In the genomic region with DNA sequence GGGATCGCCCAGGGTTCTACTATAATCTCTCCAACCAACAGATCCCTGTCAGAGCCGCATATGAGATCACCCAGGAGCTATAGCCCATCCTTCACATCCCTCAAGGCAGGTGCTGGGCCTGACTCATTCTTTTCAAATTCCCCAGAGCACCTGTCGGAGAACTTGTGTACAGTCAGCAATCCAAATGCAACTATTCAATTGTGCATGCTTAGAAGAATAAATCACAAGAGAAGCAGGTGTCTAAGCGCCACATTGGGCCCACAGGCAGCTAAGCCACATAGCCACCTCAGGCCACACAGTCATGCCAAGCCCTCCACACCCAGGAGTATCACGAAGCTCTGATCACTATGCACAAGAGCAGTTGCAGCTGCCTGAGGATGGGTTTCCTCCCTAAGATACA, we compare ENCODE assay signal across 14 mouse cellular contexts. TPM values are rescaled to one million over a fixed set of nuclear protein-coding genes. Genes with fewer than 3 reads are reported as not detected.
DNase-seq lines count a peak whose midpoint lies in the region; ATAC-seq lines count a peak whose summit lies in the region.
"Had no signal": no experiment of that assay in that cellular context is flagged by ENCODE, and none has a peak within 500 bp of the region (broad histone marks: within the 10 kb centered on the region; RNA-seq: fewer than 3 reads in every experiment).

No protein-coding gene starts in this region.

- H3K4me2 ChIP-seq in heart, embryonic 16.5 days (ENCODE audit: low read depth, low read length): no peak overlapping the region
- no peak overlapping the region for H3K4me2 ChIP-seq in lung, embryonic 15.5 days
- peak overlapping the region; percentile 22; the same call in 1 of the 2 replicates for H3K4me2 ChIP-seq in embryonic facial prominence, embryonic 13.5 days
- H3K4me2 ChIP-seq in stomach, embryonic 16.5 days (ENCODE audit: low read depth, low read length): no peak overlapping the region
- H3K4me2 ChIP-seq: forebrain, embryonic 12.5 days; hindbrain, embryonic 14.5 days; midbrain, embryonic 11.5 days had no signal

- H3K9ac ChIP-seq in heart, embryonic 16.5 days (ENCODE audit: low read length): no peak overlapping the region
- H3K9ac ChIP-seq in lung, embryonic 15.5 days: no peak overlapping the region
- peak overlapping the region; percentile 40; the same call in 1 of the 2 replicates for H3K9ac ChIP-seq in embryonic facial prominence, embryonic 13.5 days
- H3K9ac ChIP-seq in stomach, embryonic 16.5 days (ENCODE audit: low read length): 0 out of 2 replicates have a peak overlapping the region, but pooled peaks have one; percentile 43
- H3K9ac ChIP-seq: forebrain, embryonic 12.5 days; hindbrain, embryonic 14.5 days; liver, embryonic 14.5 days had no signal

- H3K9me3 ChIP-seq in heart, embryonic 16.5 days (replicated peaks; ENCODE audit: control insufficient read depth, low read length): no peaks in the 10 kb centered on the region
- H3K9me3 ChIP-seq in lung, embryonic 15.5 days: no peaks in the 10 kb centered on the region
- no peaks in the 10 kb centered on the region for H3K9me3 ChIP-seq in embryonic facial prominence, embryonic 13.5 days
- no peaks in the 10 kb centered on the region for H3K9me3 ChIP-seq in stomach, embryonic 16.5 days (replicated peaks; ENCODE audit: control insufficient read depth, low read length)
- H3K9me3 ChIP-seq: forebrain, embryonic 12.5 days had no signal

- no peak for DNase-seq in heart, postnatal 36 days
- DNase-seq in lung, adult 18-20 months: no peak
- DNase-seq in gastrocnemius, postnatal 14 days: no peak
- no peak for DNase-seq in urinary bladder, adult 18-20 months (ENCODE audit: low spot score in 2 of 2)
- DNase-seq: adrenal gland, adult 8-10 months; cerebellum, adult 18-20 months had no signal

- no peak overlapping the region for H3K4me3 ChIP-seq in heart, embryonic 16.5 days (ENCODE audit: low read length)
- no peak overlapping the region for H3K4me3 ChIP-seq in lung, embryonic 15.5 days
- H3K4me3 ChIP-seq in embryonic facial prominence, embryonic 13.5 days: no peak overlapping the region
- H3K4me3 ChIP-seq in stomach, embryonic 16.5 days (replicated peaks; ENCODE audit: low read length): no peak overlapping the region
- H3K4me3 ChIP-seq: forebrain, embryonic 12.5 days had no signal

- peak overlapping the region; percentile 63 for H3K27ac ChIP-seq in heart, embryonic 16.5 days (ENCODE audit: low read length)
- H3K27ac ChIP-seq in lung, embryonic 15.5 days: peak overlapping the region; percentile 48
- no peak overlapping the region; the same call in 1 of the 2 replicates for H3K27ac ChIP-seq in embryonic facial prominence, embryonic 13.5 days
- H3K27ac ChIP-seq in stomach, embryonic 16.5 days (ENCODE audit: low read length): peak overlapping the region; percentile 69; the same call in 1 of the 2 replicates
- H3K27ac ChIP-seq: forebrain, embryonic 12.5 days; hindbrain, embryonic 14.5 days; liver, embryonic 14.5 days had no signal

- H3K4me1 ChIP-seq in heart, embryonic 16.5 days (ENCODE audit: control insufficient read depth, insufficient read depth, low read length): peaks cover 44% of the 10 kb centered on the region
- H3K4me1 ChIP-seq in lung, embryonic 15.5 days: peaks cover 59% of the 10 kb centered on the region
- peaks cover 91% of the 10 kb centered on the region for H3K4me1 ChIP-seq in embryonic facial prominence, embryonic 13.5 days
- H3K4me1 ChIP-seq in stomach, embryonic 16.5 days (ENCODE audit: control insufficient read depth, insufficient read depth, low read length): peaks cover 46% of the 10 kb centered on the region

- 88% methylated on average over 5 of the region's 5 CpGs for WGBS in heart, embryonic 16.5 days
- WGBS in lung, embryonic 15.5 days: 80% methylated on average over 5 of the region's 5 CpGs
- WGBS in embryonic facial prominence, embryonic 13.5 days: 87% methylated on average over 5 of the region's 5 CpGs
- 68% methylated on average over 5 of the region's 5 CpGs for WGBS in stomach, embryonic 16.5 days

- intact Hi-C loops in heart, postnatal 36 days (cut with DNase I): no loop called here
- intact Hi-C loops in gastrocnemius, postnatal 14 days (cut with DNase I; ENCODE audit: low total_unique reads): no loop called here

- no peaks in the 10 kb centered on the region for H3K27me3 ChIP-seq in heart, embryonic 16.5 days (ENCODE audit: control insufficient read depth, insufficient read depth, low read length)
- H3K27me3 ChIP-seq in lung, embryonic 15.5 days: no peaks in the 10 kb centered on the region
- H3K27me3 ChIP-seq in embryonic facial prominence, embryonic 13.5 days: no peaks in the 10 kb centered on the region
- no peaks in the 10 kb centered on the region for H3K27me3 ChIP-seq in stomach, embryonic 16.5 days (ENCODE audit: control insufficient read depth, insufficient read depth, low read length)
- H3K27me3 ChIP-seq: forebrain, embryonic 12.5 days had no signal

- 0 out of 2 replicates have a peak, but pooled peaks cover 2% of the 10 kb centered on the region for H3K36me3 ChIP-seq in heart, embryonic 16.5 days (ENCODE audit: control insufficient read depth, insufficient read depth)
- H3K36me3 ChIP-seq in lung, embryonic 15.5 days: no peaks in the 10 kb centered on the region
- H3K36me3 ChIP-seq in embryonic facial prominence, embryonic 13.5 days: peaks cover 18% of the 10 kb centered on the region
- H3K36me3 ChIP-seq in stomach, embryonic 16.5 days (ENCODE audit: control insufficient read depth, insufficient read depth, low read length): no peaks in the 10 kb centered on the region
- H3K36me3 ChIP-seq: forebrain, embryonic 12.5 days had no signal

- ATAC-seq in heart, embryonic 16.5 days (replicated peaks; ENCODE audit: extremely low read depth, insufficient read depth, low FRiP score): no peak
- no peak for ATAC-seq in lung, embryonic 15.5 days (ENCODE audit: borderline replicate concordance, extremely low read depth, low FRiP score, low TSS enrichment)
- no peak for ATAC-seq in embryonic facial prominence, embryonic 13.5 days (ENCODE audit: insufficient number of reproducible peaks, insufficient read depth, low FRiP score, low TSS enrichment, low read depth)
- no peak for ATAC-seq in stomach, embryonic 16.5 days (ENCODE audit: insufficient read depth, low FRiP score)

RNA-seq across cellular contexts. Expression of a gene that starts 6.0 kb away (rescaled TPM):
- polyA plus RNA-seq in heart, embryonic 16.5 days (2015; fragmentation: Nextera tagmentation; extraction: Ambion mirVana): 70.6 and 74.5 TPM in 2 replicates
- total RNA-seq in heart, postnatal 36 days (2021): 100 to 1,000 TPM; 118 to 123 TPM
- polyA plus RNA-seq in lung, embryonic 15.5 days (2015; fragmentation: Nextera tagmentation; extraction: Ambion mirVana): 79.1 and 79.8 TPM in 2 replicates
- polyA plus RNA-seq in embryonic facial prominence, embryonic 13.5 days (2015; fragmentation: Nextera tagmentation; extraction: Ambion mirVana): 117 and 132 TPM in 2 replicates
- polyA plus RNA-seq in stomach, embryonic 16.5 days (2015; fragmentation: Nextera tagmentation; extraction: Ambion mirVana): 66.5 and 66.7 TPM in 2 replicates
- total RNA-seq in gastrocnemius, postnatal 14 days (2021): 100 to 1,000 TPM; 119 to 133 TPM

RNA-seq across cellular contexts. Expression of a gene that starts 7.2 kb away (rescaled TPM):
- 0.28 and 0.36 TPM in 2 replicates for polyA plus RNA-seq in heart, embryonic 16.5 days (2015; fragmentation: Nextera tagmentation; extraction: Ambion mirVana)
- under 1 TPM; 0.56 to 0.76 TPM for total RNA-seq in heart, postnatal 36 days (2021)
- polyA plus RNA-seq in lung, embryonic 15.5 days (2015; fragmentation: Nextera tagmentation; extraction: Ambion mirVana): 0.33 and 0.56 TPM in 2 replicates
- polyA plus RNA-seq in embryonic facial prominence, embryonic 13.5 days (2015; fragmentation: Nextera tagmentation; extraction: Ambion mirVana): 0.58 and 0.74 TPM in 2 replicates
- 0.36 and 0.55 TPM in 2 replicates for polyA plus RNA-seq in stomach, embryonic 16.5 days (2015; fragmentation: Nextera tagmentation; extraction: Ambion mirVana)
- total RNA-seq in gastrocnemius, postnatal 14 days (2021): 1 to 10 TPM; 1.3 TPM
- polyA plus RNA-seq: hindbrain, embryonic 14.5 days had no signal

RNA-seq across cellular contexts. Expression of a gene that starts 52.4 kb away (rescaled TPM):
- 16.8 and 27.5 TPM in 2 replicates for polyA plus RNA-seq in heart, embryonic 16.5 days (2015; fragmentation: Nextera tagmentation; extraction: Ambion mirVana)
- total RNA-seq in heart, postnatal 36 days (2021): 10 to 100 TPM; 26.2 to 48.2 TPM
- 4.9 and 6.9 TPM in 2 replicates for polyA plus RNA-seq in lung, embryonic 15.5 days (2015; fragmentation: Nextera tagmentation; extraction: Ambion mirVana)
- polyA plus RNA-seq in embryonic facial prominence, embryonic 13.5 days (2015; fragmentation: Nextera tagmentation; extraction: Ambion mirVana): 5.6 and 6.8 TPM in 2 replicates
- 59.8 and 75.8 TPM in 2 replicates for polyA plus RNA-seq in stomach, embryonic 16.5 days (2015; fragmentation: Nextera tagmentation; extraction: Ambion mirVana)
- 10 to 100 TPM; 11.0 to 11.9 TPM for total RNA-seq in gastrocnemius, postnatal 14 days (2021)

RNA-seq across cellular contexts. Expression of a gene that starts 59.5 kb away (rescaled TPM):
- polyA plus RNA-seq in heart, embryonic 16.5 days (2015; fragmentation: Nextera tagmentation; extraction: Ambion mirVana): 13.5 and 14.2 TPM in 2 replicates
- 10 to 100 TPM; 12.6 to 15.2 TPM for total RNA-seq in heart, postnatal 36 days (2021)
- polyA plus RNA-seq in lung, embryonic 15.5 days (2015; fragmentation: Nextera tagmentation; extraction: Ambion mirVana): 17.7 and 19.4 TPM in 2 replicates
- polyA plus RNA-seq in embryonic facial prominence, embryonic 13.5 days (2015; fragmentation: Nextera tagmentation; extraction: Ambion mirVana): 22.8 and 24.0 TPM in 2 replicates
- 18.0 and 18.2 TPM in 2 replicates for polyA plus RNA-seq in stomach, embryonic 16.5 days (2015; fragmentation: Nextera tagmentation; extraction: Ambion mirVana)
- total RNA-seq in gastrocnemius, postnatal 14 days (2021): 1 to 10 TPM; 9.8 TPM

Comparison
In these comparisons a context has a peak if more than half of its experiments do, and no peak if none do; other contexts are left out.
1. H3K9ac ChIP-seq: peak in embryonic facial prominence, embryonic 13.5 days (single experiment) and stomach, embryonic 16.5 days (single experiment); none in heart, embryonic 16.5 days (single experiment) and lung, embryonic 15.5 days (single experiment).